Mouse (Mus musculus) mouse trophoblast stem cell (cell line): ENCODE measurements around the gene Naf1.

Source experiments
- in situ Hi-C, 2 experiments: fragments of 300-500 bp; cut with MseI, MboI; formaldehyde crosslinking; loops; 2 replicates in 1 of 2; 3 replicates in 1 of 2; pipeline ENCODE4 v1.15.1; 2025

Gene Naf1

GRCm38 (mm10) chr8:66860023-66860422, at the start of gene Naf1:
Gene Naf1 (plus strand): TSS chr8:66860217.
- in situ Hi-C loops, result no loop called here

- in situ Hi-C loops, result no loop called here
Measured at GRCm38 (mm10) chr8:66860921-66861588, 1.0 kb downstream of the Naf1 start.

- in situ Hi-C loops, result no loop called here
Measured at GRCm38 (mm10) chr8:66861589-66862500, 1.8 kb downstream of the Naf1 start.

GRCm38 (mm10) chr8:66863761-66864160, 3.7 kb downstream of the Naf1 start:
- in situ Hi-C loops, result no loop called here

- in situ Hi-C loops, result no loop called here
Measured at GRCm38 (mm10) chr8:66865120-66865519, 5.1 kb downstream of the Naf1 start.

- in situ Hi-C loops, result no loop called here
Measured at GRCm38 (mm10) chr8:66867679-66868078, 7.7 kb downstream of the Naf1 start.

GRCm38 (mm10) chr8:66869211-66869932, 9.4 kb downstream of the Naf1 start:
- in situ Hi-C loops, result no loop called here

- in situ Hi-C loops, result no loop called here
Measured at GRCm38 (mm10) chr8:66883866-66884265, 23.8 kb downstream of the Naf1 start.

- in situ Hi-C loops, result no loop called here
Measured at GRCm38 (mm10) chr8:66891879-66892278, 31.9 kb downstream of the Naf1 start.

- in situ Hi-C loops, result no loop called here
Measured at GRCm38 (mm10) chr8:66905000-66905399, 45.0 kb downstream of the Naf1 start.

GRCm38 (mm10) chr8:66905557-66905956, 45.5 kb downstream of the Naf1 start:
- in situ Hi-C loops, result no loop called here

GRCm38 (mm10) chr8:66906116-66906515, 46.1 kb downstream of the Naf1 start:
- in situ Hi-C loops, result no loop called here

- in situ Hi-C loops, result loop anchor here in 1 of 2 experiments (10.0 kb wide), 1 partner anchor 216 kb away; the partner anchor contains the start of gene Npy1r
Measured at GRCm38 (mm10) chr8:66910684-66911083, 50.7 kb downstream of the Naf1 start.

GRCm38 (mm10) chr8:66913616-66914536, 53.9 kb downstream of the Naf1 start:
- in situ Hi-C loops, result loop anchor here in 1 of 2 experiments (10.0 kb wide), 1 partner anchor 219 kb away; the partner anchor contains the start of gene Npy1r

- in situ Hi-C loops, result loop anchor here in 1 of 2 experiments (10.0 kb wide), 1 partner anchor 221 kb away; the partner anchor contains the start of gene Npy1r
Measured at GRCm38 (mm10) chr8:66916056-66916455, 56.0 kb downstream of the Naf1 start.

GRCm38 (mm10) chr8:66917695-66918467, 57.9 kb downstream of the Naf1 start:
- in situ Hi-C loops, result loop anchor here in 1 of 2 experiments (10.0 kb wide), 1 partner anchor 223 kb away; the partner anchor contains the start of gene Npy1r

- in situ Hi-C loops, result loop anchor here in 1 of 2 experiments (10.0 kb wide), 1 partner anchor 224 kb away; the partner anchor contains the start of gene Npy1r
Measured at GRCm38 (mm10) chr8:66918471-66918870, 58.5 kb downstream of the Naf1 start.

GRCm38 (mm10) chr8:66933746-66934145, 73.7 kb downstream of the Naf1 start:
- in situ Hi-C loops, result no loop called here

- in situ Hi-C loops, result no loop called here
Measured at GRCm38 (mm10) chr8:66936236-66936635, 76.2 kb downstream of the Naf1 start.
